Mouse (Mus musculus) midbrain, postnatal 0 days (tissue): ENCODE results near the gene Slit1. TPM values are rescaled to one million over a fixed set of nuclear protein-coding genes. Genes with fewer than 3 reads are reported as not detected.

Experiments
- ATAC-seq: fragments of 200-750 bp; cut with Nextera tagmentation; 2 replicates; pipeline ENCODE4 v1.8.0; 2017; ENCODE audit warnings: moderate number of reproducible peaks, mild to moderate bottlenecking, moderate TSS enrichment, moderate library complexity; ENCODE audit not compliant: low FRiP score
- DNase-seq: peaks from one replicate; pipeline ENCODE4 v3.0.0-alpha.2; 2015; ENCODE audit warnings: low spot score
- H3K27ac ChIP-seq: fragments of 300-500 bp; sonication (generic); 2 replicates; pipeline ENCODE4 v1.5.1; 2014; ENCODE audit warnings: low read depth, mild to moderate bottlenecking, low read length, mixed read lengths
- H3K27me3 ChIP-seq: fragments of 300-500 bp; sonication (generic); 2 replicates; pipeline ENCODE4 v1.6.1; 2014; ENCODE audit warnings: low read length, control low read depth, mixed read lengths; ENCODE audit not compliant: insufficient read depth
- H3K36me3 ChIP-seq: fragments of 300-500 bp; sonication (generic); 2 replicates; pipeline ENCODE4 v1.6.1; 2014; ENCODE audit warnings: low read length, control low read depth, mixed read lengths; ENCODE audit not compliant: insufficient read depth
- H3K4me1 ChIP-seq: fragments of 300-500 bp; sonication (generic); 2 replicates; pipeline ENCODE4 v1.6.1; 2014; ENCODE audit warnings: mild to moderate bottlenecking, control low read depth, antibody characterized with exemption, low read length, mixed read lengths; ENCODE audit not compliant: insufficient read depth
- H3K4me2 ChIP-seq: fragments of 300-500 bp; sonication (generic); 2 replicates; pipeline ENCODE4 v1.6.1; 2014; ENCODE audit warnings: low read depth, mild to moderate bottlenecking, low read length, mixed read lengths; ENCODE audit not compliant: poor library complexity, severe bottlenecking
- H3K4me3 ChIP-seq: fragments of 300-500 bp; sonication (generic); 2 replicates; pipeline ENCODE4 v1.5.1; 2014; ENCODE audit warnings: low read depth, mild to moderate bottlenecking, low read length, moderate library complexity
- H3K9ac ChIP-seq: fragments of 300-500 bp; sonication (generic); replicated peaks from 2 replicates; pipeline ENCODE4 v1.6.1; 2014; ENCODE audit warnings: mild to moderate bottlenecking, low read length, moderate library complexity, mixed read lengths; ENCODE audit not compliant: poor library complexity, severe bottlenecking
- H3K9me3 ChIP-seq: fragments of 300-500 bp; sonication (generic); 2 replicates; pipeline ENCODE4 v1.6.1; 2016; ENCODE audit warnings: low read length, control low read depth
- CTCF ChIP-seq: IDR thresholded peaks from 2 replicates; pipeline ENCODE4 v1.5.1; 2016; ENCODE audit warnings: antibody characterized with exemption, mild to moderate bottlenecking
- WGBS: fragments of 180-500 bp; shearing (Covaris S2); extraction: QIAGEN DNeasy Blood & Tissue Kit; methylation state at CpG from one replicate; pipeline ENCODE4 v1.1.7; 2014; 5-methylcytosine and 5-hydroxymethylcytosine counted together
- polyA plus RNA-seq: library from polyadenylated mRNA; unstranded; fragments of >200 nt; fragmentation: Nextera tagmentation; extraction: Ambion mirVana; gene quantifications from 2 replicates; pipeline ENCODE4 v1.2.1, GENCODE M21; 2015
- total RNA-seq: library from RNA; depleted of rRNA; stranded (reverse); fragments of >200 nt; gene quantifications from 2 replicates; pipeline ENCODE4 v1.2.3, GENCODE M21; 2014

The Slit1 gene
- total and polyA plus RNA-seq, 2 experiments from 2014 or later = 17.0 to 74.2 TPM

- Histone ChIP-seq H3K4me2 (no peak overlapping the region), H3K36me3 (no peaks in the 10 kb centered on the region), H3K9ac (no peak overlapping the region), H3K4me1 (no peaks in the 10 kb centered on the region), H3K27me3 (no peaks in the 10 kb centered on the region), H3K27ac (no peak overlapping the region), H3K4me3 (no peak overlapping the region), H3K9me3 (no peaks in the 10 kb centered on the region)
- WGBS = 37% methylated on average over 15 of the region's 15 CpGs
- no peak for ATAC-seq
- TF ChIP-seq CTCF = no peak
- no peak for DNase-seq
Measured at GRCm38 (mm10) chr19:41754760-41755159, 11.3 kb upstream of the Slit1 start.

DNA sequence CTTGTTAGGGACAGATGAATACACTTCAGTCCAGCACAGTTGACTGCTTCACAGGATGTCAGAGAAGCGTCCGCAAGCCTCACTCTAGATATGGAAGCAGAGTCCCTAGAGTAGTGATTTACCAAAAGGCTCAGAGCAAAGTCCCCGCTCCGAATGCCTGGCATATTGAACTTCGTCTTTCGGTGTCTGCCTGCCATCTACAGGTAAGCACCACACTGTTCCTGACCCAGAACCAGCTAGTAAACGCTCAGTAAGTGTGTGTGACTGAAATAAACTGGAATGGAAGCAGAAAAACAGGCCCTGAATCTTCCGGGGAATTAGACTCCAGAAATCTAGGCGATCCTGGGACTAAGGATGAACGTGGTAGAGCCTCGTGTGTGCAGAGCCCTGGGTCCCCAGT lies 8.4 kb upstream of the Slit1 start:
- H3K4me3 ChIP-seq = no peak overlapping the region
- DNase-seq = no peak
- no peaks in the 10 kb centered on the region for H3K36me3 ChIP-seq
- H3K27ac ChIP-seq = no peak overlapping the region
- no peak overlapping the region for H3K4me2 ChIP-seq
- no peaks in the 10 kb centered on the region for H3K9me3 ChIP-seq
- no peaks in the 10 kb centered on the region for H3K27me3 ChIP-seq
- peak; percentile 50 for TF ChIP-seq CTCF
- H3K9ac ChIP-seq = no peak overlapping the region
- 71% methylated on average over 11 of the region's 11 CpGs for WGBS
- no peaks in the 10 kb centered on the region for H3K4me1 ChIP-seq
- no peak for ATAC-seq

DNA sequence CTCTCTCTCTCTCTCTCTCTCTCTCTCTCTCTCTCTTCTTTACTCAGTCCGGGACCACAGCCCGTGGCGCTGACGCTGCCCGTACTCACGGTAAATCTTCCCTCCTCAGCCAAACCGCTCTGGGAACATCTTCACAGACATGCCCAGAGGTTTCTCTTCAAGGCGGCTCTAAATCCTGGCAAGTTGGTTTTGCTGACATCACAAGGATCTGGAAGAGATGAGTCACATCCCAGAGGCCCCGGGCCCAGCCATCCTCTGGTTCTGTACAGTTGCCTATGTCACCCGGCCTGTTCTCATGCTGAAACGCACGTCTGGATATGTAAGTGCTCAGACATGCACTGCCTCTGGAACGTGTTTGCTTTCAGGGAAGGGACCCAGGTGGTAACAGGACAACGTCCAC lies 4.0 kb upstream of the Slit1 start:
- Histone ChIP-seq H3K27me3 (no peaks in the 10 kb centered on the region), H3K4me3 (no peak overlapping the region), H3K4me1 (peaks cover 4% of the 10 kb centered on the region; the same call in 1 of the 2 replicates), H3K36me3 (no peaks in the 10 kb centered on the region), H3K9ac (no peak overlapping the region), H3K27ac (no peak overlapping the region), H3K9me3 (no peaks in the 10 kb centered on the region), H3K4me2 (no peak overlapping the region)
- no peak for ATAC-seq
- 88% methylated on average over 14 of the region's 14 CpGs for WGBS
- no peak for TF ChIP-seq CTCF
- no peak for DNase-seq

GRCm38 (mm10) chr19:41745941-41746557 lies 2.6 kb upstream of the Slit1 start:
- Histone ChIP-seq H3K4me1 (peaks cover 5% of the 10 kb centered on the region; the same call in 1 of the 2 replicates), H3K27ac (no peak overlapping the region; the same call in 1 of the 2 replicates), H3K36me3 (no peaks in the 10 kb centered on the region), H3K27me3 (no peaks in the 10 kb centered on the region), H3K4me3 (no peak overlapping the region), H3K4me2 (no peak overlapping the region), H3K9me3 (no peaks in the 10 kb centered on the region), H3K9ac (no peak overlapping the region; the same call in 1 of the 2 replicates)
- WGBS = 27% methylated on average over 15 of the region's 15 CpGs
- peak; percentile 82 for ATAC-seq
- DNase-seq = peak; percentile 95
- no peak for TF ChIP-seq CTCF

DNA sequence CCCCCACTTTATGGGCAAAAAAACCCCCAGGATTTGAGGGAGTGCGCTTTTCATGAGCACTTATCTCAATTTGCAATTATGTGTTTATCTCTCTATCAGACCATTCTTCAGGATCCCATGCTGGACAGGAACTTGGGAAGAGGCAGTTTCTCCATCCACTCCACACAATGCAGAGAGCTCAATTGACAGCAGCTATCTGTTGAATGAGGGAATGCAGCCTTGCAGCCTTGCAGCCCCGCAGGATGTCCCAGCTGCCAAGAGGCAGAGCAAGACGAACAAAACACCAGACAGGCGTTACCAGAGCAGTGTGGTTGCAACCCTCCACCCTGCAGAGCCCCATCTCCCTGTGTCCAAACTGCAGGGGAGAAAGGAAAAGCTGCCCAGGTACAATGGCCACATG lies 4.6 kb downstream of the Slit1 start:
- H3K4me1 ChIP-seq = peaks cover 24% of the 10 kb centered on the region
- H3K9ac ChIP-seq = 0 out of 2 replicates have a peak overlapping the region, but pooled peaks have one; percentile 5
- peak overlapping the region; percentile 78 for H3K4me2 ChIP-seq
- TF ChIP-seq CTCF = no peak
- DNase-seq (no peak), ATAC-seq (no peak)
- no peak overlapping the region for H3K27ac ChIP-seq
- no peaks in the 10 kb centered on the region for H3K36me3 ChIP-seq
- H3K9me3 ChIP-seq = no peaks in the 10 kb centered on the region
- H3K27me3 ChIP-seq = no peaks in the 10 kb centered on the region
- H3K4me3 ChIP-seq = peak overlapping the region; percentile 24; the same call in 1 of the 2 replicates
- WGBS = 24% methylated on average over 4 of the region's 4 CpGs

GRCm38 (mm10) chr19:41738429-41738805 lies 5.0 kb downstream of the Slit1 start:
- Histone ChIP-seq H3K4me2 (peak overlapping the region; percentile 78), H3K27me3 (no peaks in the 10 kb centered on the region), H3K9ac (peak overlapping the region; percentile 36; the same call in 1 of the 2 replicates), H3K36me3 (no peaks in the 10 kb centered on the region), H3K4me1 (peaks cover 23% of the 10 kb centered on the region), H3K27ac (no peak overlapping the region), H3K4me3 (peak overlapping the region; percentile 24), H3K9me3 (no peaks in the 10 kb centered on the region)
- no peak for DNase-seq
- TF ChIP-seq CTCF = no peak
- 7% methylated on average over 14 of the region's 14 CpGs for WGBS
- no peak for ATAC-seq
